Mouse (Mus musculus): ENCODE data around the gene Zbtb9.

DNA sequence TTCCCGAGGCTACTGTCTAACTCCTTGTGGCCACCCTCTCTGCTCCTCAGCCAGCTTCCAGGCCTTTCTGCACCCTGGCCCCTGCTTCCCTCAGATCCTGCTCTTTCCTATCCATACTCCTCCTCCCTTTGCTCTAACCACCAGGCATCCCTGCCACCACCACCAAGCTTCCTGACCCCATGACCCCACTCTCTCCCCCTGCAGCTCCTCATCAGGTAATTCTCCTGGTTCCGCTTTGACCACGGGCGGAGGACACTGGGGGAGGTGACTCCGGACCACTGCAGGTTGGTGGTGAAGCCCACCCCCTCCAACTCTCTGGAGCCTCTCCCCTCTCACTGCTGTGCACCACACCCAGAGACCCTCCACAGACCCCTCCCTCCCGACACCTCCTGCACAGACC is 5.5 kb upstream of the Zbtb9 start:
- TF ChIP-seq CTCF (IDR thresholded peaks at IDR 0.05; ENCODE audit: low read depth) (no peak), EP300 (IDR thresholded peaks at IDR 0.05; ENCODE audit: low read depth) (no peak)
